In genomic region chr8:70210538-70210937, GRCm38 (mm10) we compare ENCODE assay signal across 8 mouse cellular contexts. TPM values are rescaled to one million over a fixed set of nuclear protein-coding genes. Genes with fewer than 3 reads are reported as not detected.
DNase-seq lines count a peak whose midpoint lies in the region; ATAC-seq lines count a peak whose summit lies in the region.

No protein-coding gene starts in this region.

- peak overlapping the region; percentile 100 for H3K4me2 ChIP-seq in liver, embryonic 13.5 days

- peak overlapping the region; percentile 80 for H3K4me3 ChIP-seq in liver, embryonic 13.5 days (replicated peaks)

- H3K27ac ChIP-seq in liver, embryonic 13.5 days, result peak overlapping the region; percentile 32; the same call in 1 of the 2 replicates

- no peaks in the 10 kb centered on the region for H3K9me3 ChIP-seq in liver, embryonic 13.5 days (replicated peaks)

- no peaks in the 10 kb centered on the region for H3K27me3 ChIP-seq in liver, embryonic 13.5 days

- peak; percentile 40 for DNase-seq in kidney, adult 18-20 months
- no peak for DNase-seq in kidney, adult 8-10 months
- peak; percentile 59 for DNase-seq in ZHBTc4 (ENCODE audit: low read depth, low spot score)
- peak; percentile 51 to 55 for DNase-seq in heart, postnatal 10 days
- DNase-seq in liver, embryonic 13.5 days, result no peak
- DNase-seq in urinary bladder, postnatal 25 days (ENCODE audit: low spot score), result no peak
- no peak for DNase-seq in adrenal gland, adult 18-20 months (ENCODE audit: low spot score in 2 of 2)
- DNase-seq in adrenal gland, postnatal 4 days (ENCODE audit: low spot score in 2 of 2), result no peak

- H3K9ac ChIP-seq in liver, embryonic 13.5 days, result peak overlapping the region; percentile 91

- peaks cover 71% of the 10 kb centered on the region for H3K4me1 ChIP-seq in liver, embryonic 13.5 days (replicated peaks)

- WGBS in liver, embryonic 13.5 days (ENCODE audit: insufficient replicate concordance), result 47% methylated on average over 8 of the region's 8 CpGs

- intact Hi-C loops in heart, postnatal 10 days (cut with DNase I), result no loop called here

- no peak for ATAC-seq in liver, embryonic 13.5 days (ENCODE audit: low read depth)

- no peaks in the 10 kb centered on the region for H3K36me3 ChIP-seq in liver, embryonic 13.5 days

RNA-seq across cellular contexts. Expression of gene Slc25a42, which starts 1.6 kb away (rescaled TPM):
- 10 to 100 TPM; 43.0 to 48.6 TPM for total RNA-seq in heart, postnatal 10 days (2021)
- polyA plus RNA-seq in liver, embryonic 13.5 days (2015; fragmentation: Nextera tagmentation; extraction: Ambion mirVana), result 3.5 and 5.0 TPM in 2 replicates
- 10 to 100 TPM; 34.0 to 41.4 TPM for total RNA-seq in adrenal gland, adult 18-20 months (2021)
- 10 to 100 TPM; 27.8 to 39.2 TPM for total RNA-seq in adrenal gland, postnatal 4 days (2021)

RNA-seq across cellular contexts. Expression of gene Sugp2, which starts 23.5 kb away (rescaled TPM):
- total RNA-seq in heart, postnatal 10 days (2021), result 10 to 100 TPM; 42.9 to 47.8 TPM
- polyA plus RNA-seq in liver, embryonic 13.5 days (2015; fragmentation: Nextera tagmentation; extraction: Ambion mirVana), result 12.4 and 14.3 TPM in 2 replicates
- 10 to 100 TPM; 31.4 to 33.7 TPM for total RNA-seq in adrenal gland, adult 18-20 months (2021)
- total RNA-seq in adrenal gland, postnatal 4 days (2021), result 10 to 100 TPM; 54.9 to 62.1 TPM

RNA-seq across cellular contexts. Expression of gene Armc6, which starts 23.7 kb away (rescaled TPM):
- total RNA-seq in heart, postnatal 10 days (2021), result 1 to 10 TPM; 8.9 to 9.2 TPM
- polyA plus RNA-seq in liver, embryonic 13.5 days (2015; fragmentation: Nextera tagmentation; extraction: Ambion mirVana), result 17.4 and 18.9 TPM in 2 replicates
- total RNA-seq in adrenal gland, adult 18-20 months (2021), result 10 to 100 TPM; 10.9 to 13.6 TPM
- total RNA-seq in adrenal gland, postnatal 4 days (2021), result 10 to 100 TPM; 10.1 to 15.1 TPM

RNA-seq across cellular contexts. Expression of gene Tmem161a, which starts 38.4 kb away (rescaled TPM):
- 100 to 1,000 TPM in 1 of 2 experiments, 10 to 100 TPM in 1; 88.3 to 103 TPM for total RNA-seq in heart, postnatal 10 days (2021)
- polyA plus RNA-seq in liver, embryonic 13.5 days (2015; fragmentation: Nextera tagmentation; extraction: Ambion mirVana), result 27.8 and 31.4 TPM in 2 replicates
- total RNA-seq in adrenal gland, adult 18-20 months (2021), result 10 to 100 TPM; 68.0 to 84.2 TPM
- 10 to 100 TPM; 63.4 to 66.8 TPM for total RNA-seq in adrenal gland, postnatal 4 days (2021)

Comparison
In these comparisons a context has a peak if more than half of its experiments do, and no peak if none do; other contexts are left out.
1. DNase-seq: peak in kidney, adult 18-20 months (single experiment), ZHBTc4 (single experiment) and heart, postnatal 10 days (2 of 2); none in kidney, adult 8-10 months (0 of 2), liver, embryonic 13.5 days (single experiment), urinary bladder, postnatal 25 days (single experiment), adrenal gland, adult 18-20 months (0 of 2) and adrenal gland, postnatal 4 days (0 of 2).